Mouse (Mus musculus) ES-CJ7 (cell line): ENCODE data around the gene Gm19410.

ENCODE experiments used
- DNase-seq: peaks from one replicate; pipeline ENCODE4 v3.0.0; 2011; ENCODE audit warnings: low read depth, low spot score

Gene Gm19410

GRCm38 (mm10) chr8:35765499-35766193, at the start of gene Gm19410:
Gene Gm19410 (plus strand): TSS chr8:35765790.
- no peak for DNase-seq

GRCm38 (mm10) chr8:35730776-35731175, 34.8 kb upstream of the Gm19410 start:
- no peak for DNase-seq

GRCm38 (mm10) chr8:35735438-35735837, 30.2 kb upstream of the Gm19410 start:
- DNase-seq = peak; percentile 50

- DNase-seq = no peak
Measured at GRCm38 (mm10) chr8:35756202-35756601, 9.4 kb upstream of the Gm19410 start.

GRCm38 (mm10) chr8:35765020-35765419, 570 bp upstream of the Gm19410 start:
- DNase-seq = no peak

- DNase-seq = no peak
Measured at GRCm38 (mm10) chr8:35773508-35773907, 7.9 kb downstream of the Gm19410 start.
